Mouse (Mus musculus) lung, postnatal 4 days (tissue): ENCODE measurements around the gene Fancc.
A peak's percentile ranks its signal among the peaks of the same experiment; 100 is the strongest.
"Not testable (repeated sequence)": the region's sequence is repeated elsewhere in the genome, so short reads cannot be mapped to it uniquely, and the experiment has no call there.

Source experiments
- DNase-seq, 2 experiments: peaks; one replicate each; pipeline ENCODE4 v3.0.0; 2021

Fancc gene

DNA sequence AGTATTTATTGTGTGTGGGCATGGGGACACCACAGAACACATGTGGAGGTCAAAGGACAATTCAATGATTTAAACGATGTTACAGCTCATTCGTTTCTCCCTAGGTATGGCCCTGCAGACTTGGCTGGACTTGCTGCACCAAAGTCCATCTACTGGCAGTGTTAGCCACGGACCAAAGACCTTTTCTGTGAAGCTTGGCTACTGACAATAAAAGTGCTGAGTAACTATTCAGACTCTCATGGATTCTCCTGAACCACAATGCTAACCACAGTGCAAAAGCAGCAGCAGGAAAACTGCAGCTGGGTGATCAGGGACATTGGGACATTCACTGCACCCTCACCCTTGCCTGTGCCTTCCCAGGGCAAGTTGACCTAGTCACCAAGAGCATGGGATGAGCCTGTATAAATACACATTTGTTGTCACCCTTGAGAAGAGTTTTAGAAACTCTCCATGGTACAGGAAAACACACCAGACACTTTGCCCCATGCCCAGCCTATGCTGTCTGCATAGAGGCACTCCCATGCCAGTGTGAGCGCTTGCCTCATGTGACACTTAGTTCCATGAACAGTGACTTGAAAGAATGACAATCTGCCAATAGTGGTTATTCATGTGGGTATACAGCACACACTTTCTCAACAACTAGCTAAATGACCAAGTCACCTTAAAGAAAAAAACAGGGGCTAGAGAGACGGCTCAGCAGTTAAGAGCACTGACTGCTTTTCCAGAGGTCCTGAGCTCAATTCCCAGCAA lies 151.4 kb downstream of the Fancc start:
- no peak for DNase-seq

DNA sequence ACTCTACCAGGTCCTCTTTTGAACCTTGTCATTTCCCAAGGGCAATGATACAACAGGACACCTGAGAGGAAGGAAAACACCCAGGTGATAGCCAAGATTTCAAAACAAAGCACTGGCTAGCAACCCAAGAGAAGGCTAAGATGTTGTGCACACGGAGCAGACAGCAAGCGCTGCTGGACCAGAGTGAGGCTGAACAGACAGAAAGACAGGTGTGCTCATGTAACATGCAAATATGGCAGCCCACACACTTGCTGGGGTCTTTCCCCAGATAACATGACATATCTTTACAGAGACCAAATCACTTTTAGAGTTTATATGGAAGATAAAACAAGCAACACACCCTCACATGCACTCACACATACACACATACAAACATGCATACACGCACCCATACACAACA lies 152.6 kb downstream of the Fancc start:
- DNase-seq, result no peak

DNA sequence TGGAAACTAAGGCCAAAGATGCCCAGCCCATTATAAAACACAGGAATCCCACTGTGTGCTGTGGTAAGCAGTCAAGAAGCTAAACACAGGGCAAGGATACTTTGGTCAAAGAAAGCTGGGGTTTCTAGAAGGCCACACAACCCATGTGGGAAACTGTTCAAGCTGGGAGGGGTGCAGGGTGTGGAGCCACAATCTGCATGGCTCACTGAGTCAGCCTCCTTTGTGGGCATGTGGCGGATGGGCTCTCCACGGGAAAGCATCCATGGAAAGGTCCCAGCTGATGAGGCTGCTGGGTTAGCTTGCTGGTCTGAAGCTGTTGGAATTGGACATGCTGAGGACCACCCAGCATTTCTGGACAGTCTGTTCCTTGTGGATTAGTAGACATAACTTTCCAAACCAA lies 154.3 kb downstream of the Fancc start:
- no peak for DNase-seq

DNA sequence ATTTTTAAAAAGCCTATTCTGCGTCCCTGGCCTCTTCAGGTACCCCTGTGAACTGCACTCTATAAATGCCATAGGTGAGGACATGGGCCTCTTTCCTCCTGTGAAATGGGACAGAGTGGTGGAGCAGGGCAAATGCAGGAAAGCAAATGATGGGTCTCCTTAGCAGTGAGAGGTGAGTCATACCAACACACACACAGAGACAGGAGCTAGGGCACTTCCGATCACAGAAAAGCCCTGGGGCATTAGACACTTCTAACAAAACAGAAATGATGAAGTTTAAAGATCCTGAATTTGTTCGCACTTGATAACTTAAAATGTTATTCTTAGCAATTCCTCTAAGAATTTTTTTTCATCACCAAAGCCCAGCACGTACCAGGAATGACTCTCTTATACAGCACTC lies 157.1 kb downstream of the Fancc start:
- no peak for DNase-seq

DNA sequence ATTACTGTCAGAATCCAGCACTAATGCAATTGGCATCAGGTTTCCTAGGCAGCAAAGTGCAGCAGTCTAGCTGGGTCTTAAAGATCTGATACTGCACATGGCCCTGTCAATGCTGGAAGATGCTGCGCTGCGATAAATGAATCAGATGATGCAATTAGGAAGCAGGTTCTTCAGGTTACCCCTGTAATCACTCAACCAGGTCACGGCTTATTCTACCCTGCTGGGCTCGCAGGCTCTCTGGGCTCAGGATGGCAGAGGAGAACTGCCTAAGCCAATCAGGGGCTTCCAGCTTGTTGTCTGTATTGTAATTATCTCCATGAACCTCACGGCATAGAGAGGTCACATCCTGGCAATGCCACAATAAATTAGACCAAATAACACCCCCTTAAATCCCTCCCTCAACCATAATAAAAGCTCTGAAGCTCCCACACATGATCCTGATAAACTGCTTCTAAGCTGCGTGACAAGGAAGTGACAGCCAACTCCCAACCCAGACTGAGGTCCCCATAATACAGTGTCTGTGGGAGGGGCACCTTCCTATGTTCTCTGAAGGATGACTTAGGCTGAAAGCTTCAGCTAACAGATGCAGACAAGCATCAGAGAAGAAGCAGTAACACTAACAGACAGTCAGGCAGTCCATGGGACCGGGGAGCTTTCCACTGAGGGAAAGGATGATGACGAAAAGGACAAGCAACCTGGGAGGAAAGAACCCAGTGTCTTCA lies 159.7 kb downstream of the Fancc start:
- no peak for DNase-seq

DNA sequence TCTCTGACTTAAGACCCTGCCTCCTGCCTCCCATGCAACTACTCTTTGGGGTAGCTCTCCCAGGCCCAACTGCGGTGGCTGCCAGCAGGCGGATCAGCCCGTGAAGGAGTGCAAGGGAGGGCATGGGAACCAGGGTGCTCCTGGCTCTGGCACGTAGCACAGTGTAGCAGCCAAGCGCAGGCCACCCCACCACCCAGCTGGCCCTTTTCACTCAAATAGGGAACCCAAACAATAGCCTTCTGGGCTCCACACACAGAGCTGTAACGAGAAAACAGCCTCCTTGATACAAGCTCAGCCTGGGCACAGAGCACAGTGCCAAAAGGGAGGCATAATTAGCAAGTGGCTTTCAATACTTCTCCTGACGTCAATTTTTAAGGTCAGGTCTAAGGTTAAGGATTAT lies 160.7 kb downstream of the Fancc start:
- DNase-seq, result no peak

DNA sequence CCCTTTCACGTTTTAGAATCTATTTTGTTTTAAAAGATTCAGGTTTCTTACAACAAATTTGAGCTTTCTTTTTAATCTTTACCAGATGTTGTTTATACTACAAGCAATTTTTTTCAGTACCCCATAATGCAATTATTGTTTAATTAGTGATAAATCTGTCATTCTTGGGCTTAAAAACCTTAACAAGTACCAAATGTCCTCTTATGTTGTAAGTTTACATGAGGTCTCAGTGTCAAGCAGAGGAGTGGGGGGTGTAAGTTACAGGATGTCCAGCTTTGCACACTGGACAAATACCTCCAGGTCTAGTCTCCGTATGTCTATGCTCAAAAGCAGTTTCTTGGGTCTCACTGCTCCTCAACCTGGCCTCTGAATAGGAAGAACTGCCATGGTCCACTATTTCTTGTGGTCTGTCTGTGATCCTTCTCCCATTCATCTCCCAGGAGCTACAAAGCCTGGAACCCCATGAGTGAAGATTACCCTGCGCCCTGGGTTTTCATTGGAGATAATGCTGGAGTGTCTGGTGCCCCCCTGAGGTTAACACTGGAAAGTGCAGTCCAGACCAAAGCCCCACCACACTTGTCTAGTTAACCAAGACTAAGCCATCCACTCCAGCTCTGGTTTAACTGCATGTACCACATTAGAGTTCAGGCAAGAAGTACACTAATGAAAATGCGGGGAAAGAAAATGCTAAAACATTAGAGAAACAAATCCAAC lies 161.5 kb downstream of the Fancc start:
- peak in 1 of 2 experiments; percentile 48 for DNase-seq

DNA sequence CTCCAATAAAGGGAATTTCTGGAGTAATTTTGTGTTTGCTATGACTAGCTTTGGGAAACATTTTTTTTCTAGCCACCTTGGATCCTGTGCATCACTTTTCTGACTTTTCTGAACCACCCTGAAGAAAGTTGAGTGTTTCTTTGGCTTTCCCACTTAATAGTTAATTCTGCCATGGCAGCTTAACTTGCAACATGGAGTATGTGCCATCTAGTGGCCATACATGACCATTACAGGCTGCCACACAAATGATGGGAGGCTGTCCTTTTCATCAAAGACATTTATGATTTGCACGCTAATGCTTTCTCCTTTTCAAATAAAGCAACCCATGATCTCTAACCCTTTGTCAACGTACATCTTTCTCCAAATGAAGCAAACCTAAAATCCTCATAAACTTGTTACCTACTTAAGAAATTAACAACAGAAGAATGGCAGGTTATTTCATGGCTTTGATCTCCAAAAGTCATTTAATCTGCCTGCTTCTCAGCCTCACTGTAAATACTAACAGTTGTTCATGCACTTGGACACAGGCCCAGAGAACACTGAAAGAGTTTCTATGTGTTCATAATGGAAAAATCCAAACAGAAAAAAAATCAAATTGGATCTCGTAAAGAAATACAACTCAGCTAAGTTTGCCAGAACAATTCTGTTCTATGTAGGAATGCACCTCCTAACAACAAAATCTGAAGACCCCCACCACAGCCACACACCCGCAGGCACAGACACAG lies 164.3 kb downstream of the Fancc start:
- peak in 1 of 2 experiments; percentile 74 for DNase-seq

DNA sequence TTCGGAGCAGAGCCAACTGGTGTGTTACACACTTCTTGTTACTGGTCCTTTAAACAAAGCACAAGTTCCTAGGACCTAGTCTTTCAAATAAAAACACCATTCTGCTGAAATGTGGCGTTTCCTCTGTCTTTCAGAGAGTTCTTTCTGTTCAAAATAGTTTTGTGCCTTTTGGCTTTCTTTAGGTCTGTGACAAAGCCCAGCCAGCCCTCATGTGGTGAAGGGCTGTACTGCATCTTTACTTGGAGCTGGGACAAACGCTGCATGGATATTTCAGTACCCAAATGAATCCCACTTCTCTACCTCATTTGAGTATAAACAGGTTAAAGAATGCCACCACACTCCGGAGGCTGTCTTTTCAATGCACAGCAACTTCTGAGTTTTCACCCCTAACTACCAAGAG lies 165.7 kb downstream of the Fancc start:
- DNase-seq, result peak; percentile 55 to 78

DNA sequence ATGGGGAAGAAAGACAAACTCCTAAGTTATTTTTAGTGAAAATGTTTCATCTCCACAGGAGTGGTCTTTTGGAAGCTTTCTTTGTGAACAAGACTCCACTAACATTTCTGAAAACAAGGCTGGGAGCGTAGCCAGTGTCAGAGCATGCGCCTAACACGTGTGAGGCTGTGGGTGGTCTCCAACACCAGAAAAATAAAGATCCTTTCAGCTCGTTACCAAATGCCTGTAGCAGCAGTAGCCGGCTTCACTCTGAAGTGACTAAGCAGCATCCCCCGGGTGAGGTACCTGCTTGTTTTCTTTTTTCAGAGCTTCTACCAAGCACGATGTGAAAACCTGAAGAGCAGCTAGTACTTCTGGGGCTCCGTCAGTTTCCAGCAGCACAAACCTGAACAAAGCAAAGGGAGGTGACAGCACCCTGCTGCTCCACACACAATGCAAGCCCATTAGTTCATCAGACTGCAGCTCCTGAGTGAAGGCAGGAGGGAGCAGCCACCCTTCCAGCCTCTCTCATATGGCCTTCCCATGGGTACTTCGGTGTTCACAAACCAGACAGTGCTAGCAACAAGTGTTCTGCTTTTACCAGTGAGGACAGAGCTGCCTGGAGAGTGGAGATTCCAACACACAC lies 166.7 kb downstream of the Fancc start:
- peak; percentile 42 to 52 for DNase-seq

DNA sequence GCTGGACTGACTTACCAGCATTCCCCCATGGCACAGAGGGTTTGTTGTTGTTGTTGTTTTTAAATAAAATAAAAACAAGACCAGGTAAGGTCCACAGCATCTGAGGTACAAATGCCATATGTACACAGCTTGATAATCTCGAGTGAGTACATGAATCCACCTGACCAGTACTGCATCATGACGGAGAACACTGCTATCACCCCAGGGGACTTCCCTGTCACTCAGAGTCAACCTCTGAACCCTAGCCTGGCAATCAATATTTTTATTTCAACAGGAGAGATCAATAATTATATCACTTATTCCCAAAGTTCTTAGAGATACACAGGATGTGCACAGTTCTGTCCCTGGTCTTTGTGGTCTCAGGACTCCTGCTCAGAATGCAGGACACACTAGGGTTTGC lies 171.1 kb downstream of the Fancc start:
- DNase-seq, result no peak

DNA sequence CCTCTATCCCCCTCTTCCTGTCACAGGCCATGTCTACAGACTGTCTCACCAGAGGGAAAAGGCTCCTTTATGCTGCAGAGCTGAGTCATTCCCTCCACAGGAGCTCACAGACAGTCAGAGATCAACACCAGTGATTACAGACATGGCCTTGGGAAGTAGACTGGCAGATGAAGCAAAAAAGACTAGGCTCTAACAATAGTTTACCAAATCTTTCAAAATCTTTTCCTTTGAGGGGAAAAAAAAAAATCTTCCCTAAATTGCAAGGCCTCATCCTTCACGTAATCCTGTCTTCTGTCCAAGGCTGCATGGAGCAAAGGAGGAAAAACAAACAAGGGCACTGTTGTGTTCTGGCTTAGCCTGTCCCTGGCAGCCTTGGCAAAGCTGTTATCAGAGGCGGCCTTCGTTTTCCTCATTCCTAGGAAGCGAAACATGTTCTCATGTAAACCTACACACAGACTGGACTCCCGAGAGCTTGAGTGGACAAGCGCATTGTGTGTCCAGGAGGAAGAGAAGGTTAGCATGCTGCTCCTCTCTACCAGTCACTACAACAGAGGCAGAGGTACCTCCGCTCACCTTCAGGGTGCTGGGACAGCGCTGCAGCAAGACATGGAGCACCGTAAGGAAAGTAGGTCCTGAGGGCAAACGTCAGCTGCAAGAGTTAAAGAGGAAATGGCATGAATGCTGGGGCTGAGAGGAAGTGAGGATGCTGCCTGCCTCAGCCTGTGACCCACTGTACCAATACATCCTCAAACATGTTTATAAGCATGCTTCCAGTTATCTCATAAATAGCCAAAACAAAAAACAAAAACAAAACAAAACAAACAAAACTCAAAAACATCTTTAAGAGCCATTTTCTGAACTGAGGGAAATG lies 171.9 kb downstream of the Fancc start:
- DNase-seq, result no peak

DNA sequence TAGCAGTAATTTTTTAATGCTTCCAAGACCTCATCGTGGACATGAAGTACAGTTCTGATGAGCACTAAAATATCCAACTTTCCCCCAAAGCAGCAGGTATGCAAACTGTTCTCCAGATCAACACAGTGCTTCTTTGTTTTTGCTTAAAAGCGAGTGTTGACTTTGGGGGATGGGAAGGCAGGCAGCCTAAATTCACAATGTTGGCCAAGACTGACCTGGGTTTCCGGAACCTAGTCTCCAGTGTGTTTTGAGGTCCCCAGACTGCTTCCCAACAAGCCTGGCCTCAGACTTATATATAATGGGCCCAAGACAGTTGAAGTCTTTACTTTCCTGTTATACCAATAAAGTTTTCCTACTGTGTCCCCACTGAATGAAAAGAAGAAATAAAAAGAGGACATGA lies 172.8 kb downstream of the Fancc start:
- DNase-seq, result no peak

DNA sequence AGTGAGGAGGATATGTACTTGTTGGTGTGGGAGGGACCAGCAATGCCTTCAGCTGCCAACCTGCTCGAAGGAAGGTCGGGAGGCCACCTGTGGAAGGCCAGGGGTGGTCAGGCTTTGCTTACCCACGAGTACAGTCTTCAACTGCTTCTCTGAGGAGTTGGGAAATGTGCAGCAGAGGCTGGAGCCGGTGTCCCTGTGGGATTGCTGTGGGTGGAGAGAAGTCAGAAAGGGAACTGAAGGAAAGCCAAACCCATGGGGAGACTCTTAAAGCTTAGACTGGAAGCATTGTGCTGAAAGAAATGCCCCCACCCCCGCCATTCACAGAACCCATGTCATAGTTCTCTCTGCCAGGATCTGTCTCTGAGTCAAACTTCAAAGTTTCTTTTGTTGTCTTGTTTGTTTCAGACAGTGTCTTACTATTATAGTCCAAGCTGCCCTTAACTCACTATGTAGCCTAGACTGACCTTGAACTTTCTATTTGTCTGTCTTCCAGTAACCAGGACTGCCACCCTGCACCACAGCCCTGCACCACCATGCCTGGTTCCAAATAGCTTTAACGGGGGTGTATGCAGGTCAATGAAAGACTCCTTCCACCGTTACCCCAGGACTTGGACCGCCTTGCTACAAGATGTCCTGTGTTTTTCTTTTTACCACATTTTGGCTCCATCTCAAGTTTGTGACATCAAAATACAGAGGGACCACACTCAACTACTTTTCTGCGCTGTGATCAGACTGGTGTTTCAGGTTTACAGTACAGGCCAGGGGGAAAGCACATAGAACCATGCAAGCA lies 173.6 kb downstream of the Fancc start:
- DNase-seq, result no peak

DNA sequence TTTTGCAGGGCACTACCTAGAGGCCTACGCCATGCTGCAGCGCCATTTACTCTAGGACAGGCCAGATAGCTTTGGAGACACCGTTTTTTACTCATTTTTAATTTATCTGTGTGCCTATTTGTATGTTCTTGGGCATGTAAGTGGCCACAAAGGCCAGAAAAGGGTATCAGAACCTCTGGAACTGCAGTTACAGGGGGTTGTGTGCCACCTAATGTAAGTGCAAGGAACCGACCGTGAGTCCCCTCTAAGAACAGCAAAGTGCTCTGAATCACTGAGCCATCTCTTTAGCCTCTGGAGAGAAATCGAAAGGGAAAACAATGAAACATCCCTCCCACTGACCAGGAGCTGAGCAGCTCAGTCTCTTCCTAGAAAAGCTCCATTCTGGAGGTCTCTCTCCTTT lies 174.3 kb downstream of the Fancc start:
- no peak for DNase-seq

DNA sequence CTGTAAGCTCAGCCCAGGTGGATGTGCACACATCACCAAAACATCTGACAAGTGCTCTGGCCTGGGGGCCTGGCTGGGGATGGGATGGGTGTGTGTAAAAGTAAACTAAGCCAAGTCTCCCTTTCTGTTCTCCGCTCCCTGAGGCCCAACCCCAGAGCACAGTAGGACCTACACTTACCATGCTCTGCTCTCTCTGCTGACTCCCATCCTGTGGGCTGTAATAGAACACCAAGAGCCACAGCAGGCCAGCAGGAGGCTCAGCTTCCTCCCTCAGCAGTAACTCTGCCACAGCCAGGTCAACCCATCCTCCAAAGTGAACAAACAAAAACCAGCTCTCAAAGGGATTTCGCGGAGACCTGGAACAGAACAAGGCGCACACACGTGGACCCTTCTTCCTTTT lies 175.4 kb downstream of the Fancc start:
- DNase-seq, result no peak

DNA sequence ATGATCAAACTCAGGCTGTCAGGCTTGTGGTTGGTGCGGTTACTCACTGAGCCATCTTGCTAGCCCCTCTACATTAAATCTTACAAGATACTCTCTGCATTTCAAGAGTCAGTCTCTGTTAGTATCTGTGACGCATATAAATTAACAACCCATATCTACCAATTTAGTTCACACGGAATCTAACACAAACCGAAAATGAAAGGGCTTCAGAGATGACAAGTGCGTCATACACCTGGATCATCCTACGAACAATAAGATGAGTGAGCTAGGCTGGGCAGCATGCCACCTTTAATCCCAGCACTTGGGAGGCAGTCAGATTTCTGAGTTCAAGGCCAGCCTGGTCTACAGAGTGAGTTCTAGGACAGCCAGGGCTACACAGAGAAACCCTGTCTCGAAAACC lies 177.3 kb downstream of the Fancc start:
- DNase-seq, result no peak

DNA sequence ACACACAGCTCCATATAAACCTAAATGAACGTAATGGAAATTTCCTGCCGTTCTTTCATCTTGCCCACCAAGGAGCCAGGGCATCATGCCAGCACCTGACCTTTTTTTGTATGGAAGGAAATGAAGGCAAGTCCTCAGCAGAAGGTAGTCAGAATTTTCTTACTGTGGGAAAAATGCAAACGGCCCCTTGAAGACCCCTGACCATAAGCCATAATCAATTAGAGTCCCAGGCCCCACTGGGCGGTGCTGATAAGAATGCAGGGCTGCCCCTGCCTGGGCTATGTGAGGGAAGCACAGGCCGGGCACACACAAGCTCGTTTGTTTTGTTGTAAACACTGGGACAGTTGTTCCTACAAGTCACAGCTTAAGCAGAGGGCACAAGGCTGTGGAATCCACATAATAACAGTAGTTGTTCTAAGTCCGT lies 179.4 kb downstream of the Fancc start:
- no peak for DNase-seq

DNA sequence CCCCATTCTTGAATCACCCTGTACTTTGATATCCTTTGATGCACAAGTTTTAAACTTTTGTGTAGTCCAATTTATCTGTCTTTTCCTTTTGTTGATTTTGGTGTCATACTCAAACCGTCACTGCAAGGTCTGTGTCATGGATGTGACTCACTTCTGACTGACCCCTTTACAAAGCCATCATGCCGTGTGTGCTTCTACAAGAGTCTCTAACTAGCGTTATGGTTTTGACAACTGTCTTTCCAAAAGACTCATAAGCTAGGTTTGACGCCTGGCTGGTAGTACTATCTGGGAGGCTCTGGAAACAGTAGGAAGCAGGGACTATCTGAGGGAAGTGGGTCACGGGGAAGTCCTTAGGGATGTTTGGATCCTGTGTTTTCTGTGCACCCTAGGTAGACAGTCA lies 180.7 kb downstream of the Fancc start:
- no peak for DNase-seq

DNA sequence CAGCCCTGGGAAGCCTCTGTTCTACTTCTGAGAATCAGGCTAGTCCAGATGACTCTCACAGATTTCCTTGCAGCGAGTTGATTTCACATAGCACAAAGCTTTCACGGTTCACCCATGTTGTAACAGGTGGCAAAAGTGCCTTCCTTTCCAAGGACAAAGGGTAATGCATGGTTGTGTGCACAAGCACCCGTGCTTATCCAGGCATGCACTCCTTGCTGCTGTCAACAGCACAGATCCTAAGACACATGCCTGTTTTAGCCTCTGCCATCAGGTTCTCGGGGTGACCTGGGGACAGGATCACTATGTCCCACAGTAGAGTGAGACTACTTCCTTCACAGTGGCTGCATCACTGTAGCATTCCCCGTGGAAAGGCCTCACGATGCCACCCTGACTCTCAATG lies 181.3 kb downstream of the Fancc start:
- no peak for DNase-seq

DNA sequence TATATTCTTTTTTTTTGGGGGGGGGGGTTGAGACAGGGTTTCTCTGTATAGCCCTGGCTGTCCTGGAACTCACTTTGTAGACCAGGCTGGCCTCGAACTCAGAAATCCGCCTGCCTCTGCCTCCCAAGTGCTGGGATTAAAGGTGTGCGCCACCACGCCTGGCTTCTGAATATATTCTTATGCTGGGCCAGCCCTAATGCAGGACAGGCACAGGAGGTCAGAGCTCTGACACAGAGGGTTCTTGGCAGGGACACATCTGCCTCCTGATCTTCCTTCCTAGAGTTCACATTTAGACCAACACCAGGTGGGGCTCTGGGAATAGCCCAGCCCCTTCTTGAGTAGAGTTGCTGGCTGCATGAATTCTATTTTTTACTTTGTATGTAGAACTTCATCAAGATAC lies 182.0 kb downstream of the Fancc start:
- not testable (repeated sequence) for DNase-seq
